Mouse (Mus musculus) midbrain, postnatal 0 days (tissue): ENCODE results near the gene Kctd2. TPM values are rescaled to one million over a fixed set of nuclear protein-coding genes. Genes with fewer than 3 reads are reported as not detected.

Experiments
- ATAC-seq: fragments of 200-750 bp; cut with Nextera tagmentation; 2 replicates; pipeline ENCODE4 v1.8.0; 2017; ENCODE audit warnings: moderate number of reproducible peaks, mild to moderate bottlenecking, moderate TSS enrichment, moderate library complexity; ENCODE audit not compliant: low FRiP score
- DNase-seq: peaks from one replicate; pipeline ENCODE4 v3.0.0-alpha.2; 2015; ENCODE audit warnings: low spot score
- H3K27ac ChIP-seq: fragments of 300-500 bp; sonication (generic); 2 replicates; pipeline ENCODE4 v1.5.1; 2014; ENCODE audit warnings: low read depth, mild to moderate bottlenecking, low read length, mixed read lengths
- H3K27me3 ChIP-seq: fragments of 300-500 bp; sonication (generic); 2 replicates; pipeline ENCODE4 v1.6.1; 2014; ENCODE audit warnings: low read length, control low read depth, mixed read lengths; ENCODE audit not compliant: insufficient read depth
- H3K36me3 ChIP-seq: fragments of 300-500 bp; sonication (generic); 2 replicates; pipeline ENCODE4 v1.6.1; 2014; ENCODE audit warnings: low read length, control low read depth, mixed read lengths; ENCODE audit not compliant: insufficient read depth
- H3K4me1 ChIP-seq: fragments of 300-500 bp; sonication (generic); 2 replicates; pipeline ENCODE4 v1.6.1; 2014; ENCODE audit warnings: mild to moderate bottlenecking, control low read depth, antibody characterized with exemption, low read length, mixed read lengths; ENCODE audit not compliant: insufficient read depth
- H3K4me2 ChIP-seq: fragments of 300-500 bp; sonication (generic); 2 replicates; pipeline ENCODE4 v1.6.1; 2014; ENCODE audit warnings: low read depth, mild to moderate bottlenecking, low read length, mixed read lengths; ENCODE audit not compliant: poor library complexity, severe bottlenecking
- H3K4me3 ChIP-seq: fragments of 300-500 bp; sonication (generic); 2 replicates; pipeline ENCODE4 v1.5.1; 2014; ENCODE audit warnings: low read depth, mild to moderate bottlenecking, low read length, moderate library complexity
- H3K9ac ChIP-seq: fragments of 300-500 bp; sonication (generic); replicated peaks from 2 replicates; pipeline ENCODE4 v1.6.1; 2014; ENCODE audit warnings: mild to moderate bottlenecking, low read length, moderate library complexity, mixed read lengths; ENCODE audit not compliant: poor library complexity, severe bottlenecking
- H3K9me3 ChIP-seq: fragments of 300-500 bp; sonication (generic); 2 replicates; pipeline ENCODE4 v1.6.1; 2016; ENCODE audit warnings: low read length, control low read depth
- CTCF ChIP-seq: IDR thresholded peaks from 2 replicates; pipeline ENCODE4 v1.5.1; 2016; ENCODE audit warnings: antibody characterized with exemption, mild to moderate bottlenecking
- WGBS: fragments of 180-500 bp; shearing (Covaris S2); extraction: QIAGEN DNeasy Blood & Tissue Kit; methylation state at CpG from one replicate; pipeline ENCODE4 v1.1.7; 2014; 5-methylcytosine and 5-hydroxymethylcytosine counted together
- polyA plus RNA-seq: library from polyadenylated mRNA; unstranded; fragments of >200 nt; fragmentation: Nextera tagmentation; extraction: Ambion mirVana; gene quantifications from 2 replicates; pipeline ENCODE4 v1.2.1, GENCODE M21; 2015
- total RNA-seq: library from RNA; depleted of rRNA; stranded (reverse); fragments of >200 nt; gene quantifications from 2 replicates; pipeline ENCODE4 v1.2.3, GENCODE M21; 2014

The Kctd2 gene
- total and polyA plus RNA-seq, 2 experiments from 2014 or later = 22.1 to 29.4 TPM

- no peaks in the 10 kb centered on the region for H3K27me3 ChIP-seq
- peak overlapping the region; percentile 24 for H3K4me3 ChIP-seq
- H3K27ac ChIP-seq = no peak overlapping the region
- TF ChIP-seq CTCF = no peak
- peak overlapping the region; percentile 51; the same call in 1 of the 2 replicates for H3K9ac ChIP-seq
- ATAC-seq = no peak; the same call in 1 of the 2 replicates
- H3K4me2 ChIP-seq = peak overlapping the region; percentile 57
- H3K36me3 ChIP-seq = peaks cover 19% of the 10 kb centered on the region
- DNase-seq = peak; percentile 50
- 4% methylated on average over 31 of the region's 31 CpGs for WGBS
- H3K9me3 ChIP-seq = no peaks in the 10 kb centered on the region
- peaks cover 10% of the 10 kb centered on the region for H3K4me1 ChIP-seq
Measured at GRCm38 (mm10) chr11:115435596-115436337, 15.8 kb downstream of the Kctd2 start.

GRCm38 (mm10) chr11:115437571-115438122 is 17.7 kb downstream of the Kctd2 start:
- WGBS = 84% methylated on average over 5 of the region's 5 CpGs
- H3K4me1 ChIP-seq = peaks cover 10% of the 10 kb centered on the region
- no peaks in the 10 kb centered on the region for H3K9me3 ChIP-seq
- no peak for TF ChIP-seq CTCF
- DNase-seq (no peak), ATAC-seq (no peak)
- no peak overlapping the region for H3K4me3 ChIP-seq
- no peak overlapping the region for H3K9ac ChIP-seq
- H3K4me2 ChIP-seq = no peak overlapping the region
- H3K27me3 ChIP-seq = no peaks in the 10 kb centered on the region
- H3K36me3 ChIP-seq = peaks cover 3% of the 10 kb centered on the region; the same call in 1 of the 2 replicates
- no peak overlapping the region for H3K27ac ChIP-seq

- DNase-seq (no peak), ATAC-seq (no peak)
- 85% methylated on average over 3 of the region's 3 CpGs for WGBS
- TF ChIP-seq CTCF = no peak
- Histone ChIP-seq H3K36me3 (no peaks in the 10 kb centered on the region), H3K27me3 (no peaks in the 10 kb centered on the region), H3K27ac (no peak overlapping the region), H3K4me2 (no peak overlapping the region), H3K4me3 (no peak overlapping the region), H3K9ac (no peak overlapping the region), H3K9me3 (no peaks in the 10 kb centered on the region), H3K4me1 (peaks cover 10% of the 10 kb centered on the region)
Measured at GRCm38 (mm10) chr11:115439326-115439725, 19.4 kb downstream of the Kctd2 start.

GRCm38 (mm10) chr11:115439906-115440595 is 20.1 kb downstream of the Kctd2 start, which contains the start of gene Trim80:
Trim80 (plus strand) TSS chr11:115440545.
- TF ChIP-seq CTCF = peak; percentile 42

GRCm38 (mm10) chr11:115441417-115441816 is 21.5 kb downstream of the Kctd2 start:
- Histone ChIP-seq H3K9me3 (no peaks in the 10 kb centered on the region), H3K4me3 (no peak overlapping the region), H3K9ac (no peak overlapping the region), H3K27me3 (no peaks in the 10 kb centered on the region), H3K27ac (no peak overlapping the region), H3K4me2 (no peak overlapping the region), H3K36me3 (no peaks in the 10 kb centered on the region), H3K4me1 (no peaks in the 10 kb centered on the region)
- no peak for ATAC-seq
- no peak for TF ChIP-seq CTCF
- 55% methylated on average over 15 of the region's 15 CpGs for WGBS
- DNase-seq = no peak

More at GRCm38 (mm10) chr11:115439906-115440595, 20.1 kb downstream of the Kctd2 start, which contains the start of gene Trim80:
- DNase-seq (no peak), ATAC-seq (no peak)
- Histone ChIP-seq H3K9ac (no peak within 1 kb of the TSS), H3K4me2 (no peak within 1 kb of the TSS), H3K36me3 (no peaks in the 10 kb centered on the region), H3K4me3 (no peak within 1 kb of the TSS), H3K27ac (no peak within 1 kb of the TSS), H3K27me3 (no peaks in the 10 kb centered on the region), H3K9me3 (no peaks in the 10 kb centered on the region), H3K4me1 (peaks cover 10% of the 10 kb centered on the region)
- WGBS = 91% methylated on average over 9 of the region's 9 CpGs
